Mouse (Mus musculus): ENCODE data around the gene Slc22a1.

DNA sequence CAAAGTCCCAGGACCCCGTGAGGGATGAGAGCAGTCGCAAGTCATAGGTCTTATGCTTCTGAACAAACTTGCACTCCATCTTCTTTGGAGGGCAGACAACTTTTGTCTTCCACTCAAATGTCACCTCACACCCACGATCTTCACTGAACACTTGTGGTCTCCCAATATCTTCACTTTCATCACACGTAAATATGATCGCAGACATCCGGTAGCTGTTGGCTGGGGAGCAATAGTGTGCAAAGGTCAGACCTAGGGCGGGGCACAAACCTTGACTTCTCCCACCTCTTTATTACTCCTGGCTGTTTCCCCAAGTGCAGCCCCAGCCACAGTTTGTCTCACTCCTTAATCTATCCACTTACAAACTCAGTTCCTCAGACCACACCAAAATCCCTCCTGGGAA is 16.3 kb upstream of the Slc22a1 start:
- no peak for TF ChIP-seq POLR2A (IDR thresholded peaks at IDR 0.05; ENCODE audit: insufficient read depth, low read length)
- no peak for TF ChIP-seq CTCF (IDR thresholded peaks at IDR 0.05; ENCODE audit: low read depth, low read length)
- TF ChIP-seq EP300 (IDR thresholded peaks at IDR 0.05; ENCODE audit: insufficient read depth, low read depth, low read length), result no peak

Data from ES-Bruce4 (cell line).